Mouse (Mus musculus) hindlimb bud, embryonic 11.5 days (tissue): ENCODE measurements around the gene Srxn1.

Experiments
- DNase-seq: peaks from one replicate; pipeline ENCODE4 v3.0.0-alpha.2; 2012; ENCODE audit warnings: low read depth, low spot score; ENCODE audit errors: extremely low spot score

The Srxn1 gene

GRCm38 (mm10) chr2:152089078-152089477 lies 16.2 kb upstream of the Srxn1 start:
- no peak for DNase-seq

GRCm38 (mm10) chr2:152089581-152089980 lies 15.7 kb upstream of the Srxn1 start:
- no peak for DNase-seq

- DNase-seq: no peak
These were observed 14.8 kb upstream of the Srxn1 start for GRCm38 (mm10) chr2:152090486-152090885.

GRCm38 (mm10) chr2:152091342-152092056 lies 13.8 kb upstream of the Srxn1 start:
- no peak for DNase-seq

GRCm38 (mm10) chr2:152092927-152093326 lies 12.4 kb upstream of the Srxn1 start:
- DNase-seq: no peak

DNA sequence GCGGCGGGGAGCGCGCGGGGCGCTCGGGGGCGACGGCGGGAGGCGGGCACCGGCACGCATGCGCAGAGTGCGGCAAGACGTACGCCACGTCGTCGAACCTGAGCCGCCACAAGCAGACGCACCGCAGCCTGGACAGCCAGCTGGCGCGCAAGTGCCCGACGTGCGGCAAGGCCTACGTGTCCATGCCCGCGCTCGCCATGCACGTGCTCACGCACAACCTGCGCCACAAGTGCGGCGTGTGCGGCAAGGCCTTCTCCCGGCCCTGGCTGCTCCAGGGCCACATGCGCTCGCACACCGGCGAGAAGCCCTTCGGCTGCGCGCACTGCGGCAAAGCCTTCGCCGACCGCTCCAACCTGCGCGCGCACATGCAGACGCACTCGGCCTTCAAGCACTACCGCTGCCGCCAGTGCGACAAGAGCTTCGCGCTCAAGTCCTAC lies 11.9 kb upstream of the Srxn1 start:
- DNase-seq: no peak

DNA sequence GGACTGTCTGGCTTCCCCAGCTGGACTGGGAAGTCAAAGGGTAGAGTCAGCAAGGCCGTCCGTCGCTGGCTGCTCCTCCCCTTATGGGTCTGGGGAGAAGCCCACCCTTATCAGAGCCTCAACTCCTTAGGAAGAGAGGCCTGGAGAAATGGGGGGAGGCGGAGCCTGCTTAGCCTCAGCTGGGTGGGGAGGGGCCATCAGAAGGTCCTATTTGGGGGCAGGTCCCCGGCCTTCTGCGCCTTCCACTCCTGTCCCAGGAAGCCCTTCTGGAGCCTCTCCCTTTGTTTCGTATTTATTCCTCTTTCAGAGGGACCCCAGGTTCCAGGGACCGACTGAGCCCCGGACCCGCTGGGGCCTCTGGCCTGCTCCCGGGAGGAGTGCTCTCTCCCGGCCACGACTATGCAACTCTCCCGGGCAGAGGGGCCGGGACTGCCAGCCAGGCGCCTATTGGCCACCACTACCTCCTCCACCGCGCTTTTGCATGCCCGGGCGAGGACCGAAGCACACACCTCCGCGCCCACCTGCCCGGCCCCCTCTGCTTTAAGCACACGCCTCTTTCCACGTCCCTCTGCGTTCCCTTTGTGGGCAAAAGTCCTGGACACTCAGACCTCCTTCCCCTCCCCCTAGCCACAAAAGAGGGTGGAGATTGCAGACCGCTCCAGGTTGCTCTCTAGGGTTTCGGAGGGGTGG lies 10.3 kb upstream of the Srxn1 start:
- no peak for DNase-seq

- DNase-seq: no peak
These were observed 8.4 kb upstream of the Srxn1 start for GRCm38 (mm10) chr2:152096922-152097321.

DNA sequence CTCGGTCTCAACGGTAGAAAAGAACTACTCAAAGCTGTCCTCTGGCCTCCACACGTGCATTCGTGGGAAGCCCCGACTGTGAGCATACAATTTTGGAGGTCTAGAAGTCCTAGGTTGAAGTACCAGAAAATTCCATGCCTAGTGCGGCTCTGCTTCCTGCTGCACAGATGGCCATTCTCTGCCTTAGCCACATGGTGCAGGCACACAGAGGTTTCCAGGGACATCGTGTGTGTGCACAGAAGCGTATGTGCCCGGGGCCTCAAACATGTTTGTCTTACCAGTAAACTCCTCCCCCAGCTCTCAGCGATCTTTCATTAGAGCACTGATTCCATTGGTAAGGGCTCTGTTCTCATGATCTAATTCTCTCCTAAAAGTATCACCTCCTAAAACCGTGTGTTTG lies 7.4 kb upstream of the Srxn1 start:
- no peak for DNase-seq

GRCm38 (mm10) chr2:152099538-152099937 lies 5.8 kb upstream of the Srxn1 start:
- no peak for DNase-seq

DNA sequence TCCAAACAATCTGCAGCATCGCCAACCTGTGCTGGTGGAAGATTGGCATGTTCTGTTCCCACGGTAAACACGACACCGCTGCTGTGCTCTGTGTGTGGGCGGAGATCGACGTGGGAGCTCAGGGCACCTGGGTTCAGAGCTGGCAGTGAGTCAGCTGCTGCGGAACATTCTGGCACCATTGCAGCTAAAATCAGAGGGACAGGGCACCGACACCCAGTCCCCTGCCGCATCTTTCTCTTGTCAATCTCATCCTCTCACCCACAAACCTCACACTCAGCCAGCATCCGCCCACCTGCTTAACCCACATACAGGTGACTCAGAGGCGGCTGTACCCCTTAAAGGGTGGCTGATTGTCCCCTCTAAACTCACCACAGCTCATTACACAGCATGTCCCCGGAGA lies 3.6 kb upstream of the Srxn1 start:
- DNase-seq: no peak

GRCm38 (mm10) chr2:152102369-152102768 lies 2.9 kb upstream of the Srxn1 start:
- DNase-seq: no peak

GRCm38 (mm10) chr2:152104711-152105317 lies 502 bp upstream of the Srxn1 start:
- DNase-seq: no peak

DNA sequence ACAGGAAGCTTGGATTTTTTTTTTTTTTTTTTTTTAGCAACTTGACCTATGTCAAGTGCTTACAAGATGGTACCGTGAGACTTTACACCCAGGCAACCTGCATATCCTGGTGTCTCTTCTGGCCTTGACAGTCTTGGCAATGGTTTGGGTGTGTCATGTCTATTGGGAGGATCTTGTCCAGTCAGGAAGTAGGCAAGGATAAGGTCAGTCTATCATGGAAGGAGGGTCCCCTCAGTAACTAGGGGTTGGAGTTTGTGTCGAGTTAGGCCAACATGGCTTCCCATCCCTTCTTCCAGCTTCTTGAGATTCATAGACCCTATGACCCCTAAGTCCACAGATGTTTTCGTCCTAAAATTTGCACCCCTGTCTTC lies 894 bp downstream of the Srxn1 start:
- no peak for DNase-seq

DNA sequence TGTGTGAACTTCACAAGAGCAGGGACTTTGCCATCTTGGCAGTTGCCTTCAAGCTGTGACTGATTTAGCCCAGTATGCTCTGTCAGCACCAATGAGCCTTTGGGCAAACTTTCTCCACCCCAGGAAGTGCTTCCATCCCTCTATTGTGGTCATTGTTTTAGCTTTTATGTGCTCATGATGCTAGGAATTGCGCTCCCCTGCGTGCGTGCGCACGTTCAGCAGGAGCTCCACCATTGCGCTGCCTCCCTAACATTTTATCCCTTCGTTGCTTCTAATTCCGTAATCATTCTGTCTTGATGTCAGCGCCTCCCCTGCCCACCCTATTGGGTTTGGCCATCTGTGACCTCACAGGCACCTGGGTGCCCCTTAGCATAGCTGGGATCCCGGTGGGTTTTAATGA lies 1.3 kb downstream of the Srxn1 start:
- no peak for DNase-seq

DNA sequence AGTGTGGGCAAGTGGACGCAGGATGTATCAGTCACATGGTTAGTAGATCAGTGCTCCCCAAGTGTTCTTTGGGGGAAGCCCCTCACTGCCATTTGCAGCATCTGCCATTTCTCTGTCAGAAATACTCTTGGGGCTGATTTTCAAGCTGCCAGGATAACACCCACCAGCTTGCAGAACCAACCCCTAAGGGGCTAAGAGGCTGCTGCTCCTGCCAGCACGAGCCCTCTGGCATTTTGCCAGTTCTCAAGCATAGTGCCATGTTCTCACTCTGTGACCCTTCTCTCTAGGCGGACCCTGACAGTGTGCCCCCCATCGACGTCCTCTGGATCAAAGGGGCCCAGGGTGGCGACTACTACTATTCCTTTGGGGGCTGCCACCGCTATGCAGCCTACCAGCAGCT lies 3.4 kb downstream of the Srxn1 start:
- DNase-seq: no peak

GRCm38 (mm10) chr2:152109386-152109785 lies 4.1 kb downstream of the Srxn1 start:
- DNase-seq: no peak

DNA sequence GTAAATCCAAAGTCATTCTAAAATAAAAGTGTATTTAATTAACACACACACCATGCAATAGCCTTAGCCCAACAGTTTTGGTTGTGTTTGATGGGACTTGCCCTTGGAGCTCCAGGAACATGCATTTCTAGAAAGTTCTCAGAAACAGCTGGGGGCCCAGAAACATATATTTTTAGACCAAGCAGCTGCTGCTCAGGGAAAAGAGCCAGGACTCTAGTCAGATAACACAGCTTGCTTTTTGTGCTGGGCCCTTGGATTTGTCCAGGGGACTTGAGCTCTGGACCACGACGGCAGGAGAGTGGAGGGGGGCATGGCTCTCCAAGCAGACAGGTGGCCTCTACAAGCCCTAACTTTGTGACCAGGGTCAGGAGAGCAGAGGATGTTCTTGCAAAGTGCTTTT lies 6.0 kb downstream of the Srxn1 start:
- DNase-seq: no peak

- DNase-seq: peak; percentile 94
These were observed 6.6 kb downstream of the Srxn1 start for GRCm38 (mm10) chr2:152111920-152112319.

GRCm38 (mm10) chr2:152112490-152112889 lies 7.2 kb downstream of the Srxn1 start:
- DNase-seq: no peak

- no peak for DNase-seq
These were observed 7.7 kb downstream of the Srxn1 start for GRCm38 (mm10) chr2:152112970-152113369.
